Mouse (Mus musculus) small intestine, adult 2 months (tissue): Measurements from ENCODE around the gene Evi5. TPM values are rescaled to one million over a fixed set of nuclear protein-coding genes. Genes with fewer than 3 reads are reported as not detected.

Experiments used
- H3K27ac ChIP-seq: fragments of 200-500 bp; 2 replicates; pipeline ENCODE4 v1.5.1; 2012; ENCODE audit warnings: low read depth, low read length, control low read depth, inconsistent platforms; ENCODE audit not compliant: insufficient read depth
- H3K27me3 ChIP-seq: fragments of 200-500 bp; 2 replicates; pipeline ENCODE4 v1.6.1; 2012; ENCODE audit warnings: mild to moderate bottlenecking, moderate library complexity, low read length, inconsistent platforms; ENCODE audit not compliant: control insufficient read depth, insufficient read depth
- H3K36me3 ChIP-seq: fragments of 200-500 bp; 2 replicates; pipeline ENCODE4 v1.6.1; 2012; ENCODE audit warnings: mild to moderate bottlenecking, low read length, control low read depth, inconsistent platforms; ENCODE audit not compliant: control insufficient read depth, insufficient read depth
- H3K4me1 ChIP-seq: fragments of 200-500 bp; 2 replicates; pipeline ENCODE4 v1.6.1; 2012; ENCODE audit warnings: low read length, inconsistent platforms, mixed read lengths; ENCODE audit not compliant: control insufficient read depth, insufficient read depth, insufficient read length
- H3K4me3 ChIP-seq: fragments of 200-500 bp; 2 replicates; pipeline ENCODE4 v1.5.1; 2012; ENCODE audit warnings: low read depth, mild to moderate bottlenecking, control low read depth, inconsistent platforms, low read length, moderate library complexity
- CTCF ChIP-seq: fragments of 200-500 bp; IDR thresholded peaks from 2 replicates; pipeline ENCODE4 v1.5.1; 2012; ENCODE audit warnings: low read depth, mild to moderate bottlenecking, control low read depth, inconsistent platforms, low read length, moderate library complexity, mixed read lengths; ENCODE audit not compliant: insufficient replicate concordance, insufficient read length; ENCODE audit errors: extremely low read depth
- POLR2A ChIP-seq: fragments of 200-500 bp; IDR thresholded peaks from 2 replicates; pipeline ENCODE4 v1.6.1; 2012; ENCODE audit warnings: low read depth, mild to moderate bottlenecking, control low read depth, inconsistent platforms, low read length, moderate library complexity
- WGBS: fragments of 180-500 bp; shearing (Covaris S2); methylation state at CpG from one replicate; pipeline ENCODE4 v1.1.7; 2018; 5-methylcytosine and 5-hydroxymethylcytosine counted together
- polyA plus RNA-seq: library from polyadenylated mRNA; depleted of rRNA; stranded (reverse); fragments of >200 nt; gene quantifications from 2 replicates; pipeline ENCODE4 v1.2.3, GENCODE M21; 2012

Gene Evi5
- polyA plus RNA-seq, 1 experiment = 8.1 TPM

- 94% methylated on average over 6 of the region's 6 CpGs for WGBS
- Histone ChIP-seq H3K4me3 (no peak overlapping the region), H3K27me3 (no peaks in the 10 kb centered on the region), H3K4me1 (no peaks in the 10 kb centered on the region), H3K27ac (no peak overlapping the region), H3K36me3 (peaks cover 20% of the 10 kb centered on the region)
- TF ChIP-seq POLR2A = no peak
- TF ChIP-seq CTCF = no peak
Observed at GRCm38 (mm10) chr5:107798290-107798689, 76.6 kb downstream of the Evi5 start.

GRCm38 (mm10) chr5:107793927-107794326 lies 81.0 kb downstream of the Evi5 start:
- Histone ChIP-seq H3K4me3 (no peak overlapping the region), H3K27ac (no peak overlapping the region), H3K4me1 (no peaks in the 10 kb centered on the region), H3K36me3 (peaks cover 20% of the 10 kb centered on the region), H3K27me3 (no peaks in the 10 kb centered on the region)
- 40% methylated on average over 2 of the region's 2 CpGs for WGBS
- no peak for TF ChIP-seq CTCF
- no peak for TF ChIP-seq POLR2A

DNA sequence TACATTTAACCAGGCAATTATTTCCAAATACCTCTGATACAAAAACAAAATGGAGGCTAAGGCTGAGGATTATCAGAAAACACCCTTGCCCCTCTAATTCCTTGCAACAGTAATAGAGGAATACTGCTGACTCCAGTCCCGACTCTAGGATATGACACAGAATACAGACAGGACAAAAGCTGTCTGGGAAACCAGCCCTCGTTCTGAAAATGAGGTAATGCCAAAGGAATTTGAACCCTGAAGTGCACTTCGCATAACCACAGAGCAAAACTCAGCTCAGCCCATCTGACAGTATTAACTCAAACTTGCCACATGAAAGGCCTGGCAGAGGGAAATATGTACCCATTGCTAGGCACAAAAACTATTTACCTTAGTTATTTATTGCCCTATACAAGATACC lies 81.6 kb downstream of the Evi5 start:
- WGBS = 47% methylated on average over 3 of the region's 3 CpGs
- H3K27ac ChIP-seq = no peak overlapping the region
- no peak overlapping the region for H3K4me3 ChIP-seq
- peaks cover 17% of the 10 kb centered on the region for H3K36me3 ChIP-seq
- H3K4me1 ChIP-seq = no peaks in the 10 kb centered on the region
- TF ChIP-seq CTCF = no peak
- no peak for TF ChIP-seq POLR2A
- H3K27me3 ChIP-seq = no peaks in the 10 kb centered on the region

- peaks cover 15% of the 10 kb centered on the region for H3K36me3 ChIP-seq
- WGBS = 92% methylated on average over 3 of the region's 3 CpGs
- H3K27ac ChIP-seq = no peak overlapping the region
- H3K4me1 ChIP-seq = no peaks in the 10 kb centered on the region
- no peak overlapping the region for H3K4me3 ChIP-seq
- no peaks in the 10 kb centered on the region for H3K27me3 ChIP-seq
- no peak for TF ChIP-seq CTCF
Observed at GRCm38 (mm10) chr5:107792516-107792915, 82.4 kb downstream of the Evi5 start.

GRCm38 (mm10) chr5:107791966-107792365 lies 82.9 kb downstream of the Evi5 start:
- Histone ChIP-seq H3K4me1 (no peaks in the 10 kb centered on the region), H3K36me3 (peaks cover 13% of the 10 kb centered on the region; the same call in 1 of the 2 replicates), H3K27me3 (no peaks in the 10 kb centered on the region), H3K4me3 (no peak overlapping the region), H3K27ac (no peak overlapping the region)
- TF ChIP-seq POLR2A (no peak), CTCF (no peak)
- WGBS = 76% methylated on average over 2 of the region's 2 CpGs

DNA sequence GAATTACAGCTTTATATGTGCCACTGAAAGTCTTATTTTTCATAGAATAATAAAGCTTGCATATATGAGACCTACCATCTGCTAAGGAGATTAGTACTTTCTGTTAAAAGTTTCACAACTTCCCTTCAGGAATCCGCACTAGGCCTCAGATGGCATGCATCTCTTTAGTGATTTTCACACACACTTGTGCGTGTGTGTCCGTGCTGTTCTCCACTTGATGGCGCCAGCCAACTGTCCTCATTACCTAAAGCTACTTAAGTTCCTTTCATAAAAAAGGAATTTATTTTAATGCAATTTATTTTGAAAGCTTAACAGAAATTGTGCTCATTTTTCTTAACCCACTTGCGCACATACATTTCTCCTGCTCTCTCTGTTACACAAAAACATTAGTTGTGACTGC lies 85.4 kb downstream of the Evi5 start:
- WGBS = 80% methylated on average over 5 of the region's 5 CpGs
- Histone ChIP-seq H3K4me1 (no peaks in the 10 kb centered on the region), H3K27ac (no peak overlapping the region), H3K36me3 (peaks cover 12% of the 10 kb centered on the region), H3K4me3 (no peak overlapping the region), H3K27me3 (no peaks in the 10 kb centered on the region)
- TF ChIP-seq CTCF (peak; percentile 43; the same call in 1 of the 2 replicates), POLR2A (no peak)

GRCm38 (mm10) chr5:107787682-107788443 lies 87.0 kb downstream of the Evi5 start:
- H3K27me3 ChIP-seq = no peaks in the 10 kb centered on the region
- H3K4me3 ChIP-seq = no peak overlapping the region
- peaks cover 14% of the 10 kb centered on the region for H3K36me3 ChIP-seq
- WGBS = 90% methylated on average over 7 of the region's 7 CpGs
- TF ChIP-seq CTCF (no peak), POLR2A (no peak)
- no peak overlapping the region for H3K27ac ChIP-seq
- no peaks in the 10 kb centered on the region for H3K4me1 ChIP-seq
